Mouse (Mus musculus) megakaryocyte, adult 5-6 weeks (primary cell): ENCODE data around the gene Olfr157. TPM values are rescaled to one million over a fixed set of nuclear protein-coding genes. Genes with fewer than 3 reads are reported as not detected.
"Not testable (repeated sequence)": the region's sequence is repeated elsewhere in the genome, so short reads cannot be mapped to it uniquely, and the experiment has no call there.

Experiments used
- ATAC-seq: 2 replicates; pipeline ENCODE4 v1.8.0; 2016; ENCODE audit warnings: mild to moderate bottlenecking, inconsistent platforms; ENCODE audit not compliant: poor library complexity, severe bottlenecking
- total RNA-seq, 2 experiments: library from RNA; stranded (forward) in 1 of 2; stranded (reverse) in 1 of 2; fragments of 153-499, 151-499 nt in 1 of 2; fragments of 221-1000, 200-1000 nt in 1 of 2; gene quantifications; 2 replicates each; pipeline versions ENCODE4 v1.2.3 to v1.2.4; 2015 to 2017

Olfr157 gene
- total RNA-seq, 2 experiments from 2014 or later: not detected

GRCm38 (mm10) chr4:43798936-43799335 lies 41.1 kb downstream of the Olfr157 start:
- no peak for ATAC-seq

- ATAC-seq: not testable (repeated sequence)
Measured at GRCm38 (mm10) chr4:43795844-43796243, 44.2 kb downstream of the Olfr157 start.

- ATAC-seq: no peak
Measured at GRCm38 (mm10) chr4:43795296-43795695, 44.7 kb downstream of the Olfr157 start.

Other genes with a start within 250 kb of the Olfr157 start
- gene Npr2, start 208.3 kb downstream of the Olfr157 start, total RNA-seq (2015): 0.29 and 1.7 TPM in 2 replicates
- 0.33 and 1.3 TPM in 2 replicates for gene Npr2, start 208.3 kb downstream of the Olfr157 start, total RNA-seq (2017)
- gene Spag8, start 186.6 kb downstream of the Olfr157 start, total RNA-seq (2015): not detected in 2 replicates
- gene Spag8, start 186.6 kb downstream of the Olfr157 start, total RNA-seq (2017): not detected in 2 replicates
- 23.8 and 24.3 TPM in 2 replicates for gene Hint2, start 183.7 kb downstream of the Olfr157 start, total RNA-seq (2015)
- 24.6 and 27.9 TPM in 2 replicates for gene Hint2, start 183.7 kb downstream of the Olfr157 start, total RNA-seq (2017)
- 0.27 and 0.42 TPM in 2 replicates for gene Tmem8b, start 171.2 kb downstream of the Olfr157 start, total RNA-seq (2015)
- 0.04 and 0.16 TPM in 2 replicates for gene Tmem8b, start 171.2 kb downstream of the Olfr157 start, total RNA-seq (2017)
- 0.11 TPM in 1 of 2 replicates, not detected in the other for gene Fam221b, start 171.1 kb downstream of the Olfr157 start, total RNA-seq (2015)
- gene Fam221b, start 171.1 kb downstream of the Olfr157 start, total RNA-seq (2017): 0.20 and 0.33 TPM in 2 replicates
- gene Olfr70, start 139.4 kb downstream of the Olfr157 start, total RNA-seq (2015): not detected in 2 replicates
- gene Olfr70, start 139.4 kb downstream of the Olfr157 start, total RNA-seq (2017): not detected in 2 replicates
- gene Olfr71, start 129.9 kb downstream of the Olfr157 start, total RNA-seq (2015): not detected in 2 replicates
- not detected in 2 replicates for gene Olfr71, start 129.9 kb downstream of the Olfr157 start, total RNA-seq (2017)
- gene Hrct1, start 113.0 kb downstream of the Olfr157 start, total RNA-seq (2015): not detected in 2 replicates
- gene Hrct1, start 113.0 kb downstream of the Olfr157 start, total RNA-seq (2017): not detected in 2 replicates
- not detected in 2 replicates for gene Spaar, start 110.2 kb downstream of the Olfr157 start, total RNA-seq (2015)
- gene Spaar, start 110.2 kb downstream of the Olfr157 start, total RNA-seq (2017): not detected in 2 replicates
- not detected in 2 replicates for gene Olfr159, start 69.2 kb downstream of the Olfr157 start, total RNA-seq (2015)
- gene Olfr159, start 69.2 kb downstream of the Olfr157 start, total RNA-seq (2017): not detected in 2 replicates
- gene Olfr156, start 16.3 kb downstream of the Olfr157 start, total RNA-seq (2015): not detected in 2 replicates
- not detected in 2 replicates for gene Olfr156, start 16.3 kb downstream of the Olfr157 start, total RNA-seq (2017)
- gene Olfr155, start 11.4 kb upstream of the Olfr157 start, total RNA-seq (2015): not detected in 2 replicates
- gene Olfr155, start 11.4 kb upstream of the Olfr157 start, total RNA-seq (2017): not detected in 2 replicates
- gene Reck, start 35.3 kb upstream of the Olfr157 start, total RNA-seq (2015): 2.2 and 6.8 TPM in 2 replicates
- 1.2 and 10.2 TPM in 2 replicates for gene Reck, start 35.3 kb upstream of the Olfr157 start, total RNA-seq (2017)
- gene Glipr2, start 117.2 kb upstream of the Olfr157 start, total RNA-seq (2015): 147 and 149 TPM in 2 replicates
- gene Glipr2, start 117.2 kb upstream of the Olfr157 start, total RNA-seq (2017): 224 and 228 TPM in 2 replicates
- 0.09 TPM in 1 of 2 replicates, not detected in the other for gene Ccin, start 143.3 kb upstream of the Olfr157 start, total RNA-seq (2015)
- gene Ccin, start 143.3 kb upstream of the Olfr157 start, total RNA-seq (2017): 0.26 and 0.37 TPM in 2 replicates
- gene Clta, start 164.3 kb upstream of the Olfr157 start, total RNA-seq (2015): 387 and 421 TPM in 2 replicates
- gene Clta, start 164.3 kb upstream of the Olfr157 start, total RNA-seq (2017): 615 and 637 TPM in 2 replicates
- gene Gne, start 244.0 kb upstream of the Olfr157 start, total RNA-seq (2015): 12.1 and 15.8 TPM in 2 replicates
- 7.7 and 10.0 TPM in 2 replicates for gene Gne, start 244.0 kb upstream of the Olfr157 start, total RNA-seq (2017)